Mouse (Mus musculus) hindbrain, embryonic 12.5 days (tissue): ENCODE results near the gene Rgs6. TPM values are rescaled to one million over a fixed set of nuclear protein-coding genes. Genes with fewer than 3 reads are reported as not detected.

Experiments
- ATAC-seq: fragments of 200-750 bp; cut with Nextera tagmentation; 2 replicates; pipeline ENCODE4 v1.8.0; 2017; ENCODE audit warnings: moderate TSS enrichment; ENCODE audit not compliant: low FRiP score
- H3K27ac ChIP-seq: fragments of 300-500 bp; sonication (generic); 2 replicates; pipeline ENCODE4 v1.5.1; 2016; ENCODE audit warnings: mild to moderate bottlenecking
- H3K27me3 ChIP-seq: fragments of 300-500 bp; sonication (generic); 2 replicates; pipeline ENCODE4 v1.6.1; 2016; ENCODE audit warnings: mild to moderate bottlenecking
- H3K36me3 ChIP-seq: fragments of 300-500 bp; sonication (generic); 2 replicates; pipeline ENCODE4 v1.6.1; 2016; ENCODE audit warnings: mild to moderate bottlenecking
- H3K4me1 ChIP-seq: fragments of 300-500 bp; sonication (generic); 2 replicates; pipeline ENCODE4 v1.6.1; 2016
- H3K4me2 ChIP-seq: fragments of 300-500 bp; sonication (generic); replicated peaks from 2 replicates; pipeline ENCODE4 v1.6.1; 2016; ENCODE audit warnings: mild to moderate bottlenecking
- H3K4me3 ChIP-seq: fragments of 300-500 bp; sonication (generic); 2 replicates; pipeline ENCODE4 v1.5.1; 2016; ENCODE audit warnings: mild to moderate bottlenecking
- H3K9ac ChIP-seq: fragments of 300-500 bp; sonication (generic); 2 replicates; pipeline ENCODE4 v1.6.1; 2016; ENCODE audit warnings: mild to moderate bottlenecking, moderate library complexity
- H3K9me3 ChIP-seq: fragments of 300-500 bp; sonication (generic); replicated peaks from 2 replicates; pipeline ENCODE4 v1.6.1; 2016; ENCODE audit warnings: mild to moderate bottlenecking
- WGBS: fragments of 180-500 bp; shearing (Covaris S2); methylation state at CpG from one replicate; pipeline ENCODE4 v1.1.7; 2016; 5-methylcytosine and 5-hydroxymethylcytosine counted together
- polyA plus RNA-seq: library from polyadenylated mRNA; unstranded; fragments of >200 nt; fragmentation: Nextera tagmentation; extraction: Ambion mirVana; gene quantifications from 2 replicates; pipeline ENCODE4 v1.2.1, GENCODE M21; 2016

The Rgs6 gene
- polyA plus RNA-seq, 1 experiment from 2014 or later: 2.4 TPM

DNA sequence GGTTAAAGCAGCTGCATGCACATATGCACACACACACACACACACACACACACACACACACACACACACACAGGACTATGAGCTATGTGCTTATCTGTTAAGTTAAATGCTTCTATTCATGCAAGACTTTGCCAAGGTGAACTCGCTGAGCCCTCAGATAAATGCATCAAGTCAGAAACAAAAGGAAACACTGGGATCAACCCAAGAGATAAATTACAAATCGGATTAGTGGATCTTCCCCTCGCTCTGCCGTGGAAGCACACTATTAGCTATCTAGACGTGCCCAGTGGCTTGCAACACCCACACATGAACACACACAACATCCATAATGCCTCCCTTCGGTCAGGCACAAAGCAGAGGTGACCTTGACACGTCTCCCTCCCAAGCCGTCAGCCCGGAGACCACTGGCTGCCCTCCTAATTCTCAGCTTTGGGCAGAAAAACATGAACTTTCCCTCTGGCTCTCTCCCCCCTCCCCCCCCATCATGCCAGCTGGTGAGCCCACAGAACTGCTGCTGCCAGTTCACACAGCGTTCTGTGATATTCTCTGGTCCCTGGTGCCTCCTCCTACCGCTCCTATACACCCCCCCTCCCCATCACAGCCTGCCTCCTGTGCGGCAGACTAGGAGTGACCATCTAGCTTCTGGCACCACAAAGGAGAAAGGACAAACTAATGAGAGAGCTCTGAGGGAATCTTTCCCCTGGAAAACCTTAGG is 581.6 kb downstream of the Rgs6 start:
- WGBS: 56% methylated on average over 12 of the region's 12 CpGs
- ATAC-seq: no peak

DNA sequence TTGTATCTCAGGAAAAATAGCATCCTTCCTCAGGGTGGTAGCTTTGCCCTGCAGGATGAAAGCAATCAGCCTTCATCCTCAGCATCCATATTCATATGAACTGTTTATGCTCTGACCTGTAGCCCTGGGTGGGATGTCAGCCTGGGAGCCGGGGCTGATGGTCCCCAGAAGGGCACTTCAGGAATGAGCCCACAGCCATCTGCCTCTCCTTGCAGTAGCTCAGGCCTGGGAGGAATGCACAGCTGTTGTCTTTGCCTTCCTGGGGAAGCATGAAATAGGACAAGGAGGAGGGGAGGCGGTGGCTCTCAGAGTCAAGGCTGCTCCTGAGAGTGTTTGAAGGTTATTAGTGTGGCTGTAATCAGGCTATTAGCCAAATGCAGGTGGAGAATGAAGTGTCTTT is 590.7 kb downstream of the Rgs6 start:
- Histone ChIP-seq H3K9me3 (no peaks in the 10 kb centered on the region), H3K9ac (no peak overlapping the region), H3K4me3 (no peak overlapping the region), H3K4me2 (no peak overlapping the region), H3K27ac (no peak overlapping the region), H3K4me1 (no peaks in the 10 kb centered on the region), H3K36me3 (no peaks in the 10 kb centered on the region), H3K27me3 (no peaks in the 10 kb centered on the region)
- WGBS: 67% methylated on average over 2 of the region's 2 CpGs
- ATAC-seq: no peak

More for the DNA sequence above, 581.6 kb downstream of the Rgs6 start:
- Histone ChIP-seq H3K4me2 (no peak overlapping the region), H3K9me3 (no peaks in the 10 kb centered on the region), H3K27ac (peak overlapping the region; percentile 30), H3K4me1 (peaks cover 11% of the 10 kb centered on the region), H3K36me3 (no peaks in the 10 kb centered on the region), H3K9ac (0 out of 2 replicates have a peak overlapping the region, but pooled peaks have one; percentile 9), H3K4me3 (no peak overlapping the region), H3K27me3 (no peaks in the 10 kb centered on the region)

DNA sequence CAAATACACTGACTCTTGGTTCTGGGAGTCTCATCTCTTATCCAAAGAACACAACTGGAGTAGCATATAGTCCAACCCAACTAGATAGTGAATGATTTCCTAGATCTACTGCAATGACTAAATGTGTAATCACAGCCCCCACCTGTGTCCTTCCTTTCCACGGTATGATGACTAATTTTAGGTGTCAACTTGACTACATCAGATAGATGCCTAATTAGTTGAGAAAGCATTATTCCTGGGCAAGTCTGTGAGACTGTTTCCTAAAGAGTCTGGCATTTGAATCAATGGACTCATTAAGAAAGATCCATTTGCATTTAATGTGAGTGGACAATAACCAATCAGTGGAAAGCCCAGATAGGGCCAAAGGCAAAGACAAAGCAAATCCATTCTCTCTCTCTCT is 591.8 kb downstream of the Rgs6 start:
- Histone ChIP-seq H3K36me3 (no peaks in the 10 kb centered on the region), H3K4me2 (no peak overlapping the region), H3K9me3 (no peaks in the 10 kb centered on the region), H3K4me1 (no peaks in the 10 kb centered on the region), H3K9ac (no peak overlapping the region), H3K27ac (no peak overlapping the region), H3K4me3 (no peak overlapping the region), H3K27me3 (no peaks in the 10 kb centered on the region)
- 75% methylated on average over 1 of the region's 1 CpGs for WGBS
- ATAC-seq: no peak

DNA sequence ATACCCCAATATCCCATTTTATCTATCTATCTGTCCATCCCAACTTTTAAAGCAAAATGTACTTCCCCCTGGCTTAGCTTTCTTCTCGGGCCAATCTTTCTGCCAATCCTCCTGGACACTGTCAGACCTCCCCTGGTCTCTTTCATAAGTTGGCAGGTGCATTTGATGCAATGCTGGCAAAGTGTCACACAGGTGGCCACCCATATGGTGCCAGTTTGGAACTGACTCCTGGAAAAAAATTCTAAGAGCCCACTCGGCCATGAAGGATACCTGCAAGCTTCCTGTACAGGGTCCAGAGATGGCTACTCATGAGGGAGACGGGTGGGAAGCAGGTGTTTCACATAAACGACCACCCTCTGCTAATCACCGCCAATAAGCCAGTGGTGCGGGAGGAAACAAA is 592.5 kb downstream of the Rgs6 start:
- Histone ChIP-seq H3K4me3 (no peak overlapping the region), H3K27me3 (no peaks in the 10 kb centered on the region), H3K36me3 (no peaks in the 10 kb centered on the region), H3K4me2 (no peak overlapping the region), H3K4me1 (no peaks in the 10 kb centered on the region), H3K9me3 (no peaks in the 10 kb centered on the region), H3K9ac (no peak overlapping the region), H3K27ac (no peak overlapping the region)
- ATAC-seq: no peak
- WGBS: 80% methylated on average over 6 of the region's 6 CpGs

DNA sequence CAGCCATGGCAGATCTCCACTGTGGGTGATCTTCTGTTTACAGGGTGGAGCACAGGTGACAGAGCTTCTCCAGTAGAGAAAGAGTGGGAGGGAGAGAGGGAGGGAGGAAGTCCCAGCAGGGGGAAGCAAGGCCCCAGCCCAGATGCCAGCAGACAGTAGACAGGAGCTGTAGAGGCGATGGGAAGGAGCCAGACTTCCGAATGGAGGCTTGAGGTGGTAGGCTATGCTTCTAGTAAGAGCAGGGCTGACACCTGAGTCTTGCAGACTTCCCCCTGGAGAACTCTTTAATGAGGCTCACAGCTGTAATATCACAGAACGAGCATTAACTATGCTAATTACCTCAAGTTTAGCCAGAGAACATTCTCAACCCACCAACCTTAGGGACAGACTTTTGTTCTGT is 613.6 kb downstream of the Rgs6 start:
- H3K4me2 ChIP-seq: no peak overlapping the region
- ATAC-seq: no peak
- no peaks in the 10 kb centered on the region for H3K9me3 ChIP-seq
- no peak overlapping the region for H3K9ac ChIP-seq
- WGBS: 21% methylated on average over 3 of the region's 3 CpGs
- H3K4me3 ChIP-seq: no peak overlapping the region
- H3K27ac ChIP-seq: no peak overlapping the region
- no peaks in the 10 kb centered on the region for H3K27me3 ChIP-seq
- peaks cover 14% of the 10 kb centered on the region for H3K4me1 ChIP-seq
- H3K36me3 ChIP-seq: no peaks in the 10 kb centered on the region

DNA sequence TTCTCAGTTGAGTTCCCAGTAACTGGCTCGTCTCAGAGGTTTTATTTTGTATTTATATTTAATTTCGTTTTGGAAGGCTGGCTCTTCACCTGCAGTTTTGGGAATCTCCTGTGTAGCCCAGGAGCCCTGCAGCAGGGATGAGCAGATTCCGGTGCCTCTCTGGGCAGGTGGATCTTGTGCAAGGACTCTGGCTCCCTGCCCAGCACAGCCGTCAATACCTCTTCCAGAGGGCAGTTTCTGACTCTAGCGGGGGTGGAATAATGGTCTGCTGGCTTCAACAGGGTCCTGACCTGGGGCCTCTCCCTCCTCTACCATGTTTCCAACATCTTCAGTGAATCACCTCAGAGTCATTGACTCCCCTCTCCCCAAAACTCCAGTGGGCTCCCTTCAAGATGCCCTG is 616.3 kb downstream of the Rgs6 start:
- Histone ChIP-seq H3K36me3 (no peaks in the 10 kb centered on the region), H3K27ac (no peak overlapping the region), H3K9me3 (no peaks in the 10 kb centered on the region), H3K4me2 (no peak overlapping the region), H3K4me1 (peaks cover 32% of the 10 kb centered on the region), H3K4me3 (no peak overlapping the region), H3K27me3 (no peaks in the 10 kb centered on the region), H3K9ac (no peak overlapping the region)
- ATAC-seq: no peak
- 44% methylated on average over 5 of the region's 5 CpGs for WGBS

DNA sequence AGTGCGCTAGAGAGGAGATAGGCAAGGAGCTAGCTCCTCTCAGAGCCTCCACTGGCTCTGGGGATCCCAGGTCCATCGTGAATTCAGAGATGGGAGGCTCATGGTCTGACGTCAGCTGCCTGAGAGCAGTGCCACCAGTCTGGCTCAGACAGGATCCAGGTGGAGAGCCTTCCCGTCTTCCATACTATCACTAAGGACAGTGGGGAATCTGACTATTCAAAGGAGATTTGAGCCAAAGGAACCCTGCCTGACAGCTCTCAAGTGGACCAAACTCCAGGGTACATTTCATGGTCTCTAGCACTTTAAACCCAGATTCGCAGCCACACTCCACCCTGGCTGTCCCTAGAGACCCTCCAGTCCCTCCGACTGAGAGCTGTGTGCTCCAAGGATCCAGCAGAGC is 618.8 kb downstream of the Rgs6 start:
- Histone ChIP-seq H3K4me2 (no peak overlapping the region), H3K9me3 (no peaks in the 10 kb centered on the region), H3K27me3 (no peaks in the 10 kb centered on the region), H3K9ac (no peak overlapping the region), H3K4me1 (peaks cover 39% of the 10 kb centered on the region), H3K27ac (no peak overlapping the region), H3K36me3 (no peaks in the 10 kb centered on the region), H3K4me3 (no peak overlapping the region)
- 77% methylated on average over 6 of the region's 6 CpGs for WGBS
- ATAC-seq: no peak

DNA sequence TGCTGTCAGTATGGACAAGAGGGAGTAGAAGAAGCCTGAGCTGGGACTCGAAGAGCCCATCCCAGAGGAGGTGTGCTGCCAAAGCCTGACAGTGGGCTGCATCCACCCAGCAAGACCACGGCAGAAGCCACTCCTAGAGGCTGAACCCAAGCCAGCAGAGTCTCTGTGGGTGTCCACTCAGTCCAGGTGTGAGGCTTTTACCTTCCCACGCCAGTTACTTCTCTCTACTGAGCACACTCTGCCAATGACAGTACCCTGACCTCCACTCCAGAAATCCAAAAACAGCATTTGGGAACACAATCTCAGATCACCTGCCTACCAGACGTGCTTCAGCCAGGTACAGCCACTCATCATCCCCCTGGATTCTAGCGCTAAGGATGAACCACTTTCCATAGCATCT is 619.4 kb downstream of the Rgs6 start:
- Histone ChIP-seq H3K36me3 (no peaks in the 10 kb centered on the region), H3K27ac (no peak overlapping the region), H3K4me1 (peaks cover 36% of the 10 kb centered on the region), H3K9me3 (no peaks in the 10 kb centered on the region), H3K4me2 (no peak overlapping the region), H3K27me3 (no peaks in the 10 kb centered on the region), H3K9ac (no peak overlapping the region), H3K4me3 (no peak overlapping the region)
- 67% methylated on average over 5 of the region's 5 CpGs for WGBS
- no peak for ATAC-seq

DNA sequence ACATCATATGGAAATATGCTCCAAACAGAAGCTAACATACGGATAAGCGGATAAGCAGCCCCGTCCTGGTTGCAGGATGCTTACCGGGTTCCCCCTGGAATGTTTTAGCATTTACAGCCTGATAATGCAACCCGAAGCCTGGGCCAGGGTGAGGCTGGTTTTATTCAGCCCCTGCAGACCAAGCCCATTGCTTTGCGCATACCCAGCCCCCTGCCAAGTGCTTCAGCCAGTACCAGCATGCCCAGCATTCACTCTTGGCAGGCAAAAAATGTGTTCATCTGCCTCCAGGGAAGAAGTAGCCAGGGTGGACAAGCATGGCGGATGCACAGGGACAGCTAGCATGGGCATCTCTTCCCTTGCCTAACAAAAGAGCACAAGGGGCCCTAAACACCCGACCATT is 619.9 kb downstream of the Rgs6 start:
- H3K4me1 ChIP-seq: peaks cover 36% of the 10 kb centered on the region
- H3K36me3 ChIP-seq: no peaks in the 10 kb centered on the region
- H3K4me3 ChIP-seq: no peak overlapping the region
- no peak overlapping the region for H3K4me2 ChIP-seq
- no peak for ATAC-seq
- 60% methylated on average over 8 of the region's 8 CpGs for WGBS
- H3K27me3 ChIP-seq: no peaks in the 10 kb centered on the region
- no peak overlapping the region for H3K9ac ChIP-seq
- no peak overlapping the region for H3K27ac ChIP-seq
- H3K9me3 ChIP-seq: no peaks in the 10 kb centered on the region

DNA sequence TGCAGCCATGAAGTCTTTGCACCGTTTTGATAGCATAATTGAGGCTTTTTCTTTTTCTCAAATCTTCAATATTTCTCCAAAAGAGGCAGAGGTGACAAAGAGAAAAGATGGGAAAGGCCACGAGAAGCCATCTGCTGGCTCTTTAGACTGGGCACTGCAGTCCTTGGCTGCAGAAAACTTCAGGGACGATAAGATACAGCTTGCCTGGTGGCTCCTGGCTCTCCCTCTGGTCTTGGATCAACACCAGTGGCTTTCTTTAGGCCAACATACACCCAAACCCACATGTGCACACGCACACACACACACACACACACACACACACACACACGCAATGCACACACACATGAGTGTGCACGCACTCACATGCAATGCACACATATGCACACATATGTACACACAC is 620.7 kb downstream of the Rgs6 start:
- no peaks in the 10 kb centered on the region for H3K36me3 ChIP-seq
- H3K9ac ChIP-seq: no peak overlapping the region
- H3K4me3 ChIP-seq: no peak overlapping the region
- 68% methylated on average over 6 of the region's 6 CpGs for WGBS
- no peaks in the 10 kb centered on the region for H3K9me3 ChIP-seq
- peaks cover 42% of the 10 kb centered on the region for H3K4me1 ChIP-seq
- H3K27me3 ChIP-seq: no peaks in the 10 kb centered on the region
- H3K27ac ChIP-seq: no peak overlapping the region
- no peak overlapping the region for H3K4me2 ChIP-seq
- no peak for ATAC-seq

DNA sequence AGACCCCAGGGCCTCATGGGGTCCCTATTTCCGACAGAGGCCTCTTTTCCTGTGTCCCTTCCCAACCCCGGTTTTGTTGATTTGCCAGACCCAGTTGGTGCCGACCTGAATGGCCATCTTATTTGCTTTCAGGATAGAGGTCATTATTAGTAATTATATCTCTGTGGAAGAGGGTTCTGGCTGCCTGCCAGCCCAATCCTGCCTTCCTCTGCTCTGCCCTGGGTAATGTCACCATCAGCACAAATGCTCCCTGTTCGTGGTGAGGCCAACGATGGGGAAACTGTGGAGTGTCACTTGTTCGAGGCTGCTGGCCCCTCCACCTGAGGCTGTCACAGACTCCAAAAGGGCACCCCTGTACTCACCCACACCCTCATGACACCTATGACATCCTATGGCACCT is 621.4 kb downstream of the Rgs6 start:
- no peak for ATAC-seq
- Histone ChIP-seq H3K9ac (no peak overlapping the region), H3K9me3 (no peaks in the 10 kb centered on the region), H3K27ac (no peak overlapping the region), H3K4me2 (no peak overlapping the region), H3K36me3 (no peaks in the 10 kb centered on the region), H3K27me3 (no peaks in the 10 kb centered on the region), H3K4me3 (no peak overlapping the region), H3K4me1 (peaks cover 47% of the 10 kb centered on the region)
- WGBS: 54% methylated on average over 6 of the region's 6 CpGs

DNA sequence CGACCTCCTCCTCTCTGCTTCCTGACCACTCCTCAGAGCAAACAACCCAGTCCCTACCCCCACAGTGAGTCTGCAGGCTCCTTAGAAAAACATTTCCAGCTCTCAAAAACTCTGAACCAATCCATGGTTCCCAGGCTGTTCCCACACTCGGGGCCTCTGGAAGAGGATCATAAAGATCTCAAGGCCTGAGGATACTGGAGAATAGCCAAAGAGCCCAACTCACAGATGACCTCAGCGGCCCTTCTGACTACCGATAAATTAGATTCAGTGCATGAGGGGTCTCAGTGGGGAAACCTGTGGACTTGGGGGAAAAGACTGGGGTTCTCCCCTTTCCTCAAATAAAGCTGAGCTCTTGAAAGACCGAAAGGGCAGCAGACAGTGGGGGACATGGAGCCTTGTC is 622.2 kb downstream of the Rgs6 start:
- Histone ChIP-seq H3K9me3 (no peaks in the 10 kb centered on the region), H3K4me2 (no peak overlapping the region), H3K4me3 (no peak overlapping the region), H3K4me1 (peaks cover 47% of the 10 kb centered on the region), H3K27me3 (no peaks in the 10 kb centered on the region), H3K36me3 (no peaks in the 10 kb centered on the region), H3K27ac (no peak overlapping the region), H3K9ac (no peak overlapping the region)
- WGBS: 71% methylated on average over 5 of the region's 5 CpGs
- ATAC-seq: no peak

DNA sequence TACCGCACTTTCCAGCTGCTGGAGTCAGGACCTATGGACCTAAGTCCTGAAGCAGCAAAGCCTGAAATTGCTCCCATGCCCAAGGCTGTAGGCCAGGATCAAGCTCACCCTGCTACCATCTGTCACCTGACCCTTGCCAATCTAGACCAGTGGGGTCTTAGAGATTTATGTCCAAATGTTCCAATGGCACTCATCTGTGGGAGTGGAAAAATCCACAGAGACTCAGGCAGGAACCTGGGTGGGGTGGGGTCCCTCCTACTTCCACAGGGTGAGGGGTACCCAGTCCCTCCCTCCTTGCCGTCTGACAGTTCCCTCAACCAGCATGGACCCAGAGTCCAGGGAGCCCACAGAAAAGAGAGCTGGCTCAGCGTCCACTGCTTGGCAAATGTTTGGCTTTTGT is 622.6 kb downstream of the Rgs6 start:
- H3K4me2 ChIP-seq: no peak overlapping the region
- H3K27ac ChIP-seq: no peak overlapping the region
- no peaks in the 10 kb centered on the region for H3K36me3 ChIP-seq
- no peak overlapping the region for H3K9ac ChIP-seq
- H3K4me1 ChIP-seq: peaks cover 47% of the 10 kb centered on the region
- no peaks in the 10 kb centered on the region for H3K9me3 ChIP-seq
- no peaks in the 10 kb centered on the region for H3K27me3 ChIP-seq
- 72% methylated on average over 3 of the region's 3 CpGs for WGBS
- no peak for ATAC-seq
- no peak overlapping the region for H3K4me3 ChIP-seq
